Mouse (Mus musculus) heart, embryonic 11.5 days (tissue): ENCODE measurements around the gene Cysrt1. TPM values are rescaled to one million over a fixed set of nuclear protein-coding genes. Genes with fewer than 3 reads are reported as not detected.

Source experiments
- ATAC-seq: fragments of 200-750 bp; cut with Nextera tagmentation; replicated peaks from 2 replicates; pipeline ENCODE4 v1.8.0; 2017; ENCODE audit warnings: moderate library complexity; ENCODE audit not compliant: insufficient number of reproducible peaks, low FRiP score, low TSS enrichment
- H3K27ac ChIP-seq: fragments of 300-500 bp; sonication (generic); 2 replicates; pipeline ENCODE4 v1.5.1; 2014; ENCODE audit warnings: mild to moderate bottlenecking, low read depth, low read length
- H3K27me3 ChIP-seq: fragments of 300-500 bp; sonication (generic); 2 replicates; pipeline ENCODE4 v1.6.1; 2014; ENCODE audit warnings: mild to moderate bottlenecking, low read length, mixed read lengths; ENCODE audit not compliant: control insufficient read depth, insufficient read depth
- H3K36me3 ChIP-seq: fragments of 300-500 bp; sonication (generic); 2 replicates; pipeline ENCODE4 v1.6.1; 2014; ENCODE audit warnings: mild to moderate bottlenecking, low read length, moderate library complexity, mixed read lengths; ENCODE audit not compliant: control insufficient read depth, insufficient read depth
- H3K4me1 ChIP-seq: fragments of 300-500 bp; sonication (generic); 2 replicates; pipeline ENCODE4 v1.6.1; 2014; ENCODE audit warnings: low read length; ENCODE audit not compliant: control insufficient read depth, insufficient read depth
- H3K4me2 ChIP-seq: fragments of 300-500 bp; sonication (generic); 2 replicates; pipeline ENCODE4 v1.6.1; 2014; ENCODE audit warnings: mild to moderate bottlenecking, moderate library complexity
- H3K4me3 ChIP-seq: fragments of 300-500 bp; sonication (generic); 2 replicates; pipeline ENCODE4 v1.5.1; 2014; ENCODE audit warnings: low read depth, low read length
- H3K9ac ChIP-seq: fragments of 300-500 bp; sonication (generic); 2 replicates; pipeline ENCODE4 v1.6.1; 2014; ENCODE audit warnings: mild to moderate bottlenecking, low read depth, low read length, moderate library complexity
- H3K9me3 ChIP-seq: fragments of 300-500 bp; sonication (generic); replicated peaks from 2 replicates; pipeline ENCODE4 v1.6.1; 2016; ENCODE audit warnings: low read length; ENCODE audit not compliant: control insufficient read depth
- WGBS: fragments of 180-500 bp; shearing (Covaris S2); extraction: QIAGEN DNeasy Blood & Tissue Kit; methylation state at CpG from one replicate; pipeline ENCODE4 v1.1.7; 2014; ENCODE audit not compliant: insufficient replicate concordance; 5-methylcytosine and 5-hydroxymethylcytosine counted together
- polyA plus RNA-seq: library from polyadenylated mRNA; unstranded; fragments of >200 nt; fragmentation: Nextera tagmentation; extraction: Ambion mirVana; gene quantifications from 2 replicates; pipeline ENCODE4 v1.2.1, GENCODE M21; 2014

The Cysrt1 gene
- polyA plus RNA-seq, 1 experiment from 2014 or later = not detected

- H3K4me2 ChIP-seq = no peak overlapping the region
- ATAC-seq = no peak
These were observed 24.6 kb downstream of the Cysrt1 start for GRCm38 (mm10) chr2:25217666-25218065.

GRCm38 (mm10) chr2:25214444-25214843, 27.8 kb downstream of the Cysrt1 start, which contains the start of gene Stpg3:
Gene Stpg3 (minus strand): TSS chr2:25214637.
- no peaks in the 10 kb centered on the region for H3K36me3 ChIP-seq
- no peak within 1 kb of the TSS for H3K4me3 ChIP-seq
- no peak within 1 kb of the TSS for H3K4me2 ChIP-seq
- no peak within 1 kb of the TSS for H3K9ac ChIP-seq
- H3K9me3 ChIP-seq = no peaks in the 10 kb centered on the region
- peaks cover 11% of the 10 kb centered on the region for H3K4me1 ChIP-seq
- 72% methylated on average over 3 of the region's 3 CpGs for WGBS
- H3K27ac ChIP-seq = no peak within 1 kb of the TSS
- peaks cover 8% of the 10 kb centered on the region; the same call in 1 of the 2 replicates for H3K27me3 ChIP-seq
- ATAC-seq = no peak

More at GRCm38 (mm10) chr2:25217666-25218065, 24.6 kb downstream of the Cysrt1 start:
- Histone ChIP-seq H3K4me3 (no peak overlapping the region), H3K4me1 (no peaks in the 10 kb centered on the region), H3K27ac (no peak overlapping the region), H3K27me3 (peaks cover 7% of the 10 kb centered on the region; the same call in 1 of the 2 replicates), H3K9me3 (no peaks in the 10 kb centered on the region), H3K9ac (no peak overlapping the region), H3K36me3 (no peaks in the 10 kb centered on the region)
- 49% methylated on average over 2 of the region's 2 CpGs for WGBS

- Histone ChIP-seq H3K4me2 (no peak overlapping the region), H3K4me3 (no peak overlapping the region), H3K9me3 (no peaks in the 10 kb centered on the region), H3K4me1 (peaks cover 11% of the 10 kb centered on the region), H3K27ac (no peak overlapping the region), H3K27me3 (peaks cover 8% of the 10 kb centered on the region; the same call in 1 of the 2 replicates), H3K36me3 (no peaks in the 10 kb centered on the region; the same call in 1 of the 2 replicates), H3K9ac (no peak overlapping the region)
- ATAC-seq = no peak
- WGBS = 54% methylated on average over 23 of the region's 23 CpGs
These were observed 28.9 kb downstream of the Cysrt1 start for GRCm38 (mm10) chr2:25213266-25213865.

- Histone ChIP-seq H3K4me3 (peak within 1 kb of the TSS; percentile 94), H3K27ac (peak within 1 kb of the TSS; percentile 82)
- ATAC-seq = peak; percentile 91
These were observed 31.1 kb downstream of the Cysrt1 start, which contains the start of gene Nelfb for GRCm38 (mm10) chr2:25211121-25211670. Gene Nelfb (minus strand): TSS chr2:25211489.

GRCm38 (mm10) chr2:25210686-25211085, 31.6 kb downstream of the Cysrt1 start:
- WGBS = 1% methylated on average over 24 of the region's 24 CpGs
- Histone ChIP-seq H3K4me1 (peaks cover 11% of the 10 kb centered on the region), H3K36me3 (peaks cover 11% of the 10 kb centered on the region), H3K27ac (peak overlapping the region; percentile 82), H3K9me3 (no peaks in the 10 kb centered on the region), H3K9ac (peak overlapping the region; percentile 95), H3K4me3 (peak overlapping the region; percentile 94), H3K4me2 (peak overlapping the region; percentile 92), H3K27me3 (peaks cover 8% of the 10 kb centered on the region; the same call in 1 of the 2 replicates)
- ATAC-seq = peak; percentile 24

More at GRCm38 (mm10) chr2:25211121-25211670, 31.1 kb downstream of the Cysrt1 start, which contains the start of gene Nelfb:
- WGBS = under 1% methylated on average over 44 of the region's 44 CpGs
- H3K4me1 ChIP-seq = peaks cover 11% of the 10 kb centered on the region
- peaks cover 8% of the 10 kb centered on the region; the same call in 1 of the 2 replicates for H3K27me3 ChIP-seq
- H3K36me3 ChIP-seq = peaks cover 6% of the 10 kb centered on the region
- H3K9me3 ChIP-seq = no peaks in the 10 kb centered on the region
- H3K9ac ChIP-seq = peak within 1 kb of the TSS; percentile 95
- peak within 1 kb of the TSS; percentile 92 for H3K4me2 ChIP-seq

GRCm38 (mm10) chr2:25207593-25207992, 34.7 kb downstream of the Cysrt1 start:
- Histone ChIP-seq H3K4me3 (no peak overlapping the region), H3K27ac (no peak overlapping the region), H3K4me1 (peaks cover 11% of the 10 kb centered on the region), H3K27me3 (0 out of 2 replicates have a peak, but pooled peaks cover under 1% of the 10 kb centered on the region), H3K36me3 (peaks cover 28% of the 10 kb centered on the region), H3K9ac (no peak overlapping the region), H3K9me3 (no peaks in the 10 kb centered on the region), H3K4me2 (no peak overlapping the region)
- 74% methylated on average over 1 of the region's 1 CpGs for WGBS
- no peak for ATAC-seq

- no peak overlapping the region for H3K27ac ChIP-seq
- no peak overlapping the region for H3K4me2 ChIP-seq
- H3K4me3 ChIP-seq = no peak overlapping the region
- H3K36me3 ChIP-seq = peaks cover 48% of the 10 kb centered on the region
- no peak overlapping the region for H3K9ac ChIP-seq
- H3K27me3 ChIP-seq = no peaks in the 10 kb centered on the region
- WGBS = 66% methylated on average over 4 of the region's 4 CpGs
- no peaks in the 10 kb centered on the region for H3K9me3 ChIP-seq
- no peak for ATAC-seq
- H3K4me1 ChIP-seq = no peaks in the 10 kb centered on the region
These were observed 38.5 kb downstream of the Cysrt1 start for GRCm38 (mm10) chr2:25203631-25204214.

GRCm38 (mm10) chr2:25200631-25201030, 41.6 kb downstream of the Cysrt1 start:
- Histone ChIP-seq H3K4me2 (no peak overlapping the region), H3K27ac (no peak overlapping the region), H3K36me3 (peaks cover 37% of the 10 kb centered on the region), H3K4me1 (peaks cover 10% of the 10 kb centered on the region), H3K27me3 (peaks cover 7% of the 10 kb centered on the region), H3K4me3 (no peak overlapping the region), H3K9me3 (no peaks in the 10 kb centered on the region), H3K9ac (no peak overlapping the region)
- WGBS = 96% methylated on average over 2 of the region's 2 CpGs
- ATAC-seq = no peak
